In genomic region chr6:46919973-46920372, GRCm38 (mm10) we compare ENCODE assay signal across 29 mouse cellular contexts.
"Had no signal": no experiment of that assay in that cellular context is flagged by ENCODE, and none has a peak within 500 bp of the region (broad histone marks: within the 10 kb centered on the region; RNA-seq: fewer than 3 reads in every experiment).

No protein-coding gene starts in this region.

- ATAC-seq: forebrain, embryonic 13.5 days; forebrain, embryonic 14.5 days; forebrain, embryonic 15.5 days; forebrain, embryonic 16.5 days; forebrain, postnatal 0 days had no signal

- H3K36me3 ChIP-seq: embryonic facial prominence, embryonic 10.5 days; embryonic facial prominence, embryonic 12.5 days; embryonic facial prominence, embryonic 13.5 days; embryonic facial prominence, embryonic 15.5 days; forebrain, embryonic 10.5 days; forebrain, embryonic 12.5 days; forebrain, embryonic 15.5 days had no signal

- DNase-seq: cerebellum, adult 18-20 months; cerebellum, adult 2 months; cerebellum, adult 8-10 months; cerebellum, adult 9-10 months; cerebellum, adult 9-11 months; cerebellum, postnatal 10 days; cerebellum, postnatal 14 days; cerebellum, postnatal 25 days; cerebellum, postnatal 36 days; embryo, embryonic 11 days; forebrain, postnatal 0 days; gastrocnemius, adult 2 months; gastrocnemius, postnatal 10 days; gastrocnemius, postnatal 14 days; gastrocnemius, postnatal 25 days; gastrocnemius, postnatal 36 days; heart, adult 11 months; heart, adult 18-20 months had no signal

- H3K4me1 ChIP-seq: embryonic facial prominence, embryonic 10.5 days; embryonic facial prominence, embryonic 12.5 days; embryonic facial prominence, embryonic 13.5 days; embryonic facial prominence, embryonic 15.5 days; forebrain, embryonic 10.5 days; forebrain, embryonic 12.5 days had no signal

- H3K27ac ChIP-seq: embryonic facial prominence, embryonic 10.5 days; embryonic facial prominence, embryonic 12.5 days; embryonic facial prominence, embryonic 13.5 days; embryonic facial prominence, embryonic 15.5 days; forebrain, embryonic 10.5 days; forebrain, embryonic 12.5 days; forebrain, embryonic 13.5 days; forebrain, embryonic 15.5 days; gastrocnemius, adult 2 months had no signal

- H3K4me2 ChIP-seq: embryonic facial prominence, embryonic 12.5 days; embryonic facial prominence, embryonic 13.5 days; embryonic facial prominence, embryonic 15.5 days; forebrain, embryonic 12.5 days; forebrain, embryonic 13.5 days; forebrain, embryonic 15.5 days had no signal

- H3K9me3 ChIP-seq: embryonic facial prominence, embryonic 10.5 days; embryonic facial prominence, embryonic 12.5 days; embryonic facial prominence, embryonic 13.5 days; embryonic facial prominence, embryonic 15.5 days; forebrain, embryonic 10.5 days; forebrain, embryonic 12.5 days; forebrain, embryonic 13.5 days; forebrain, embryonic 15.5 days had no signal

- H3K27me3 ChIP-seq: embryonic facial prominence, embryonic 12.5 days; embryonic facial prominence, embryonic 13.5 days; embryonic facial prominence, embryonic 15.5 days; forebrain, embryonic 12.5 days; forebrain, embryonic 13.5 days; forebrain, embryonic 15.5 days had no signal

- H3K9ac ChIP-seq: embryonic facial prominence, embryonic 12.5 days; embryonic facial prominence, embryonic 13.5 days; embryonic facial prominence, embryonic 15.5 days; forebrain, embryonic 12.5 days; forebrain, embryonic 13.5 days; forebrain, embryonic 15.5 days; forebrain, postnatal 0 days had no signal

- H3K4me3 ChIP-seq: embryonic facial prominence, embryonic 10.5 days; embryonic facial prominence, embryonic 12.5 days; embryonic facial prominence, embryonic 13.5 days; embryonic facial prominence, embryonic 15.5 days; erythroblast, embryonic 14.5 days; forebrain, embryonic 10.5 days; forebrain, embryonic 12.5 days; forebrain, embryonic 13.5 days; forebrain, embryonic 15.5 days; gastrocnemius, adult 2 months had no signal
